Mouse (Mus musculus): ENCODE measurements at regions not wholly inside any gene's neighbourhood (a gene's known extent, or its start where the extent isn't known, plus 50 kb on each side); places are given as distances from the start of the nearest gene placed in this dataset.

DNA sequence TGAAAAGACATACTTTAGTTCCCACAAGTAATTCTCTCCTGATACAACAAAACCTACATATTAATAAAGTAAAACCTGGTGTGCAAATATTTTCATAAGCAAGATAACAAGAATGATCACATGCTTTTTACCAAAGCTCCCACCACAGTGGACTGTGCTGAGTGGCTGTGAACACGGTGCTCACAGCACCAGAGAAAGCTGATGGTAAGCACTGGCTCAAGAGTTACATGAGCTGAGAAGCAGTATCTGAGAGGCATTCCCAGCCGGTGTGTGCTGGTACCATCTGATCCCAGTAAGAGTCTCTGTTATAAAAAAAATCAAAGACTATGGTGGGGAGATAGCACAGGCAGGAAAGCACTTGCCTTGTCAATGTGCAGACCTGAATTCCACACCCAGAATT, 443.5 kb upstream of the Nrp1 start:
- ATAC-seq = no peak

DNA sequence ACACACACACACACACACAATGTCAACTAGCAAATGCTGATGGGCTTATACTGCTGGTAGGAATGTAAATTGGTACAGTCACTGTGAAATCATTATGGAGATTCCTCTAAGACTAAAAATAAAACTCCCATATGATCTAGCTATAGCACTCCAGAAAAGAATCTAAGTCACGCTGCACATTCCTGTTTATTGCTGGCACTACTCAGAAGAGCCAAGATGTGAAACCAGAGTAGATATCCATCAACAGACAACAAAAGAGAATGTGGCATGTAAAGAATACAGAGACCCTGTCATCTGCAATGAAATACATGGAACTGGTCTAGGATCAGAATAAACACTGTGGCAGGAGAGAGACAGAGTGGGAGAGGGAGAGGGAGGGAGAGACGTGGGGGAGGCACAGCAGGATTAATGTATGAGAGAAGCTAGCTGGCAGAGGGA, 442.8 kb upstream of the Nrp1 start:
- no peak for ATAC-seq

DNA sequence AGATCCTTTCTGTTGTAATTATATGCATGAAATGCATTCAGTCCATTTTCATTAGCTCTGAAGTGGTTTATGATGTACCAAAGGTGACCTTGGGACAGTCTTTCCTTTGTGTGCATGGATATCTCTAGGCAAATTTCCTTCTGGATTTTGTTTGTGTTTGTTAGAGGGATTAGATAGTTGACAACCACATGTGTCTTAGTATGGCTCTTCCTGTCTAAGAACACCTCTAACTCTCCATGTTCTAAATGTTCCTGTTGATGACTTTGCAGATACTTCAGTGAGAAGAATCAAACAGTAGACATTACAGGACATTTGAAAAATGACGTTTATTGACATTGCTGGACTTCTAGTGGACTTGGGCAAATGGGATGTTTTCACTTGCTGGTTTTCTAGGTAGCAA, 436.5 kb upstream of the Nrp1 start:
- no peak for ATAC-seq

DNA sequence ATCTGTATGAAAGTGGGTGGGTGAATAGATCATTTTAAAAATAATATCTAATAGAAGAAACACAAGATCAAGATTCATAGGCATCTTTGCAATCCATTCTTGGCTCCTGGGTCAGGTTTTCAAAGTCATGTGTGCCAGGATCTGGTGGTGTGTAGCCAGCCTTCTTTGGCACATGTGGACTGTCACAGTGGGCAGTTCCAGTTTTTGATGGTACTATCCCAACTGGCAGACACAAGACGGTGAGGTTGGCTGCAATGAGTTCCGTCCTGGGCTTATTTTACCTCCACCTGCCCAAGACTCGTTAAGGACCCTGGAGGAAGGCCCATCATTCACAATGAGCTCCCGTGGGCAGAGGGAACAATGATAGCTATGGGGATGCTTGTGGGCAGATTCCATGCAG, 435.1 kb upstream of the Nrp1 start:
- no peak for ATAC-seq

DNA sequence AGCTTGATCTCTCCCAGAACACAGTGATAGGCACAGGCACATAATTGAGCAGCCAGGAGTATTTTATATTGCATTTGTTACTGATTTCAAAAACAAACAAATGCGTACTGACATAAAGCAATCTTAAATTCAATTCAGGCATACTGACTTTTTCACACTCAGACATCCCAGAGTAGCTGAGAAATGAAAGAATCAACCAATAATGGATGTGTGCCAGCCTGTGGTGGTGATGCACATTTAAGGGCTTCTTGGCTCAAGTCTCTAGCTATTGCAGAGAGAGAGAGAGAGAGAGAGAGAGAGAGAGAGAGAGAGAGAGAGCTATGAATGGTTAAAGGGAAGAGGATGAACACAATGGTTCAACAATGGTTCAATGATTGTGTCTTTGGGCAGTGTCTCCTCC, 426.1 kb upstream of the Nrp1 start:
- no peak for ATAC-seq

DNA sequence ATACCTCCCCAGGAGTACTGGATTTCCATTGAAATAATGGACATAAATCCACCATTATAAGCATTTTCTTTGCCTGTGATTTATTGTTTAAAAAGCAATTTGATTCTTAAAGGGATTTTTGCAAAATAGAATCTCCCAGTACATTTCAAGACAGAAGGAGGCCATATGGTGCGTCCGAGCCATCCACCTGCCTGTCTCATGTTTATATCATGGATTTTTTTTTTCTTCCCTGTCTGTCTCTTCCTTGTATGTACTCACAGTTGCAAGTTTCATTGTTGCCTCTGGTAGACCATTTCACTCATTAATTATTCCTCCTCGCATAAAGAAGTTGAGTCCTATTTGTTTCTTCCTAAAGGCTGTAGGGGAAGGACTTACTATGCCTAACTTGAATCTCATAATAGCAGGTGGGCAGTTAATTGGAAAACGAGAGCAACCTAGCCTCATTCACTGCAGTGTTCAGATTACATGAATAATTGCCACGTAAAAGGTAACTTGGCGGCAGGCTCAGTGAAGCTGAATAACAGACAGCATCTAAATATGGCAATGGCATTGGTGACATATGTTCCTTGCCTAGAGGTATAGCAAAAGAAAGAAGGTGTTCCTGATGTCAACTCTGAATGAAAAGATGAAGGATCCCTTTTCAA, 421.5 kb upstream of the Nrp1 start:
- ATAC-seq = no peak

DNA sequence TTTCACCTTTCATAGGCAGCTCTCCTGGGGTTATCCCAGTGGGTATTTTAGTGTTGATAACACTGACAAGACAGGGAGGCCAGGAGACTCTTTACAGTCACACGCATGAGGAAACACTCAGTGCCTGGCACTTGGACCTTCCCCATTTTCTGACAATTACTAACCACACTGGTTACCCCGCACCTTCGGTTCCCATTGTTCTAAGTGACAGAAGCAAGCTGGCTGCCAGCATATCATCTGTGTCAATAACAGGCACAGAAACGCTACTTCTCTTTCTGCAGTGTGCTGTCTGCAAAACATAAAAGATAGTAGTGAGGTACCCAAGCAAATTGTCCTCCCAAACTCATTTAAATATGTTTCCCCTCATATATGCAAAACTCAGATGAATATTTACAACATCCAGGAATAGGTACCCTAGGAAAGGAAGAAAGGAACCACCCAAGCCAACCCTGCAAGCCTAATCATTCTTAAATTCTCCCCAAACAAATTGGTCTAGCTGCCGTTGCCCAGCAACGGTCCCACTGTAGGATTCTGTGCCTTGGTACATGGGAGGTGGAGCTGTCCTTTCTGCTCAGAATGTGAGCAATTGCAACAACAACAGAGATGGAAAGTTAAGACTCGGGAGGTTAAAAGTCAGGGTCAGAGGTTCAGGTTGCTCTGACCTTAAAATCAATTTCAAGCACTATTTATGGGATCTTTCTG, 419.0 kb upstream of the Nrp1 start:
- ATAC-seq = no peak

DNA sequence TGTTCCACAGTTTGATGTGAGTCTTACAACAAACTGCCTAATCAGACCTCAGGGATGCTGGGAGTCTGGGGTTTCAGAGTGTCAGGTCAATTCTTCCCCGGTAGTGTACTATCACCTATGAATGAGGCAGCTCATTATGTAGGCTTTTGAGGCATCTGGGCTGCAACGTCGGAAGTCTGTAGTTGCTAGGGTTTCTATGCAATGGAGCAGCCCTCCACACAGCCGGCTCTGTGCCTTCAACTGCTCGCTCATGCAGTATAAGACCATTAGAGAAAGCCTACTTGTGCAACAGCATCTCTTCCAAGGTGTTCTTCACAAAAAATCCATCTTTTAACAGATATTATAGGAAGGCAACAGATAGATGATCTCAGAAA, 418.4 kb upstream of the Nrp1 start:
- no peak for ATAC-seq

DNA sequence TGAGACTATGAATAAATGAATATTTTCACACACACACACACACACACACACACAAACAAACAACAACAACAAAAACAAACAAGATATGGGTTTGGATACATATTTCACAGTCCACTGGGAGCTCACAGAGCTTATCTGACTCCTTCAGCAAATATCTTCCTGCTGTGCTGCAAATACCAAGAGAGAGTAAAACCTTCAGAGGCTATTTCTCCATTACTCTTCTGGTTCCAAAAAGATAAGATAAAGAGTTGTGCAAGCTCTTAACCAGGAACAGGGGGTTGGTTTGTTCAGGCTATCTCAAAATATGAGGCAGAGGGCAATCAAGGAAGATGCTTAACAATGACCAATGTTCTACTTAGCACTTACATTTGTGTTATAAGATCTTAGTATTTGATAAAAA, 416.1 kb upstream of the Nrp1 start:
- no peak for ATAC-seq

DNA sequence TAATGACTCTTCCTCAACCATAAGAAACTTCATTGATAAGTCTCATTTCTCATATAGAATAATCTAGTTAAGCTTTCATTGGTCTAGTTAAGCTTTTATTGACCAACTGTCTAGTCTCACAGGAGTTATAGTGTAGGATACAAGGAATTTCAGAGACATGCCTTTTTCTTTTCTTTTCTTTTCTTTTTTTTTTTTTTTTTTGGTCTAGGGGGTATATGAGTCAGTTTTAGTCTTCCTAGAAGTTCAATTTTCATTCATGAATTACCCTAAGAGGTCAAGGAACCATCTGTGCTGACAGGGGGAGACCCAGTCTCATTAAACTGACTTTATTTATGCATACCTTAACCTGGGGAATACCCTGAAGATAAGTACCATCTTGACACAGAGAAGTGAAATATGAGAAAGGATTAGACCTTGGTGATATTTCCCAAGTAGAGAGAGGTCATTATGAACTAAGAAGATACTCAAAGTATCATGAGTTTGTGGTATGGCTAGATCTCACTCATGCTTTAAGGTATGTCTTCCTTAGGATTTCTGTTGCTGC, 413.4 kb upstream of the Nrp1 start:
- peak; percentile 73 for ATAC-seq

DNA sequence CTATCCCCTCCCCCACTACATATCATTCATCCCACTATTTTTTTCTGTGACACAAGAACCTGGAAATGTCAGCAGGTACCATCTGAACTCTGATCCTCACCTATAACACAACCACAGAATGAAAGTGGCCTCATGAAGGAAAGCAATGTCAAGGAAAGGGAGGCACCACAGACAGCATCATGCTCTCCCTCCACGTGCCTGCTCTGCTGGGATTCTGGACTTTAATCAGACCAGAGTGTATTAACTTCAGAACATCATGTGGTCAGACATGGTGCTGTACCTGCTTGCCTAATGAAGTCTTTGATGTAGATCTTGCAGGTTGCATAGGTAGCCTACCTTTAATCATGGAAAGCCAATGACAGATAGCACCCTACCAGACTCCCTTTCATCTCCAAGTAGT, 400.8 kb upstream of the Nrp1 start:
- ATAC-seq = no peak

DNA sequence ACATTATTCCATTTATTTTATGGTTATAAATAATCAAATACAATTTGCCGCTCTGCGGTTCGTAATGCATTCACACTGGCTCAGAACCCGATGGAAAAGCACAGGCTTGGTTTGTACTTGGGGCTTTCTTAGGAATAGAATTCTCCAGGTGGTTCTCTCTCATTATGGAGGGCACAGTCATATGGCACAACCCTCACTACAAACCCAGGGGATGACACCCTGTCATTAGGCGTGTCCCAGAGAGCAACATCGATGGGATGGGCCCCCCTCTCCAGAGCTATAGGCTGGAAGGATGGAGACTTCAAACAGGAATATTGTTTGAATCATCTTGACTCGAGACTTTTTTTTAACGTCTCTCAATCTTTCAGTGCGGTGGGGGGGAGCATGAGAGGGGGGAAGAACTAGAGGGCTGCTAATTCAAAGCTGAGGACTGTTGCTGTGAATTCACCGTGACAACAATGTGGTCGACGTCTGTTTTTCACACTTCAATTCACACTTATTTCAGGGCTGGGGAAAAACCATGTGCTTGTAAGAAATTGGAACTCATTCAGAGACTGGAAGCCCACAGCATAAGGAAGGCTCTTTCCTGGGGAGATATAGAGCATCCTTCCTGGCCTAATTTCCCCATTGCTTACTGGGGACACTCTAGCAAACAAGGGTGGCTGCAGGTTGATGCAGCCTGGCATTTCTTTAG, 399.9 kb upstream of the Nrp1 start:
- no peak for ATAC-seq

DNA sequence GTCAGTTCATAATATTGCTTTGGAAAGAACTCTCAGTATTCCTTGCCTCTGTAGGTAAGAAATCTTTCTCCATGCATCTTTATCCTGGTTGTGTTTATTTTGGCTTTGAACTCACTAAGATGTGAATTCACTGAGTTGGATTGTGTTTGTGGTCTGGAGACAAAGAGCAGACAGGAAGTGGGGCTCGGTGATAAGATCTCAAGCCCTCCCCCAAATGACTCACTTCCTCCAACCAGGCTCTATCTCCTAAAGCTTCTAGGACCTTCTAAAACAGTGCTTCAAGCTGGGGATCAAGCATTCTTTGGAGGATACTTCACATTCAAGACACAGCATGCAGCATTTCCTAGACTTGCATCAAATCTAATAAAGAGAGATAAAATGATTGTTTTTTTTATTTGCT, 395.5 kb upstream of the Nrp1 start:
- ATAC-seq = peak; percentile 84

DNA sequence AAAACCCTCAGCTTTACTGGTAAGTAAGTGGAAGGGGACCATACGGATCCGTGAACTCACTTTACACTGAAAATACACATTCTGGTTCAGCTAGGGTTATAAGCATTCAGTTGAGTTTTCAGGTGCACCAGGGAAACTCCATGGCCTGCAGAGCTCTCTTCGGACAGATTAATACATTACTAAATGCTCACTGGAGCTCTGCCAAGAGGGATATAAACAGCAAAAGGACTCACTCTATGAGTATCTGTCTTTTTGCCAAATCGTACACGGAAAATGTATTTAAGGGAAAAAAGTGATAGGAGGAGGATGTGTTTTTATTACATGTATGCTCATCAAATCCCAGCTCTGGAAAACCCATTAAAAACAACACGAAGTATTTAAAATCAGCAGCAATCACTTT, 394.8 kb upstream of the Nrp1 start:
- no peak for ATAC-seq

DNA sequence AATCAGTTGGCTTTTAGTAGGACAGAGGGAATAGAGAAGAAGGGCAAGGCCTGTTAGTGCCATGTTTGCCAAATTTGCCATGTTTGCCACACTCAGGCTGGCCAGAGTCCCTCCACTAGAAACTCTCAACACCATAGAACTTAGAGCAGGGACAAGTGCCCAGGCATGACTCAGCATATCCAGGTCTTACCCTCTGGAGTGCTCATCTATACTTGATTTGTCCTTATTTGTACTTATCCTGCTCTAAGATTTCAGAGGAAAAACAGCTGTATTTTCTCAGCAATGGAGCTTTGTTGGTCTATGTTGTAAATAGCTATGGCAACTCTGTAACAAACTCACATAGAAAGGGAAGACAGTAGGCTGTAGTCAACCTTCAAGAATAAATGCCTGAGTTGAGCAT, 393.6 kb upstream of the Nrp1 start:
- no peak for ATAC-seq

DNA sequence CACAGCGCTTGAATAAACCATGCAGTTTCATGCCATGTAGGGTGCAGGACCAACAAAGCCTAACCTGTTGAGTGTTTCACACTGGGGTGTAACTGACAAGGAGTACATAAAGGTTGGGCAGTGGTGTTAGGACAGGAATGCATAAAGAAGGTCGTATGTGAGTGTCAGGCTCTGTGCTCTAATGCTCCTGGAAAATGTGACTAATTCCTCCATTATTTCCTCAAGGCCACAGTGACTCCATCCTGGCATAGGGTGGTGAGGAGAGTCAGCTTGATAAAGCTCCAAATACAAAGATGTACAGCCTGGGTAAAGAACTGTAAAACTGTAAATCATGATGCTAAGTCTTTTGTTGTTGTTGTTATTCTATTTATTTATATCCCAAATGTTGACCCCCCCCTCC, 393.1 kb upstream of the Nrp1 start:
- ATAC-seq = no peak

DNA sequence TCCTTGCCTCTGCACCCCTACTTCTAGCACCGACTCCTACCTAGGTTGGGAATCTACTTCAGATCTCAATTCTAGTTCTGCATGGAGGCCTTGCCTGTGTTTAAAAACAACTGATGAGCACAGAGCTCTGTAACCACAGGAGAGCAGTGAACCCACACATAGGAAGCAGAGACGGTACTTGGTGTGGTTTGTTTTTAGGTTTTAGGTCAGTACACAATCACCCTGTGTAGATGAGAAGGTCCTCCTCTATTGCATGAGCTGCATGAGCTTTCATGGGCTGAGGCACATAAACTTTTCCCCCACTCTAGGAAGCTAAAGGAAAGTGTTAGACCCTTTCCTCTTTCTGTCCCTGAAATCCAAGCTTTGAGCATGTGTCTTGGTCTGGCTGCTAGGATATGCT, 390.4 kb upstream of the Nrp1 start:
- peak; percentile 47 for ATAC-seq

DNA sequence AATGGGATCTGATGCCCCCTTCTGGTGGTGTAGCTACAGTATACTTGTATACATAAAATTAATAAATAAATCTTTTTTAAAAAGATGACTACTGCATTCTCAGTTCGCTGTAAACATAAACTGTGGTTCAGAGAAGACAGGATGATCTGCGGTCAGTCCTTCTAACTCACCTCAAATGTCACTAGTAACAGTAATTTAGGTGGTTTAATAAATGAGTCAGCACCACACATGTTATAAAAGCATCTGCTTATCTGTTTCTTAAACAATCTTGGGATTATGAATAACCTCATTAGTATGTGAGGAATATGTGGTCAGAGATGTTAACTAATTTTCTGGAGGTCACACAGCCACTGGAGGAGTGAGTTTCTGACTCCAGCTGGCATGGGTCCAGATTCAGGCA, 385.2 kb upstream of the Nrp1 start:
- ATAC-seq = peak; percentile 75

DNA sequence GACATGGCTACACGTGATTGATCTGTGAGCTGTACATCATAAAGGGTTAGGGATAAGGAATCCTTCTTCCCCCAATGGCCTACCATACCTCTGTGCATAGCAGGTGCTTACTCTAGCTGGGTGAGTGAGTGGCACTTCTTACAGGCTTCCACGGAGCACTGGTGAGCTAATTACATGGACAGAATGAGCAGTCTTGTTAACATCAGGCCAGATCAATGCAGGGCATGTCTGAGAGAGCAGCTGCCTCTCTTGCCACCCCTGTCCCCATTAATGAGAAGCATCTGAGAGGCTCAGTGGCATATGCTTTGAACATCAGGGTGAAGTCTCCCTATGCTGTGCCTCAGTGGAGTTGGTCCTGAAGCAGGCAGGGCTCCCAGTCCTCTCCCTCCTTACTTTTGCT, 380.7 kb upstream of the Nrp1 start:
- no peak for ATAC-seq

DNA sequence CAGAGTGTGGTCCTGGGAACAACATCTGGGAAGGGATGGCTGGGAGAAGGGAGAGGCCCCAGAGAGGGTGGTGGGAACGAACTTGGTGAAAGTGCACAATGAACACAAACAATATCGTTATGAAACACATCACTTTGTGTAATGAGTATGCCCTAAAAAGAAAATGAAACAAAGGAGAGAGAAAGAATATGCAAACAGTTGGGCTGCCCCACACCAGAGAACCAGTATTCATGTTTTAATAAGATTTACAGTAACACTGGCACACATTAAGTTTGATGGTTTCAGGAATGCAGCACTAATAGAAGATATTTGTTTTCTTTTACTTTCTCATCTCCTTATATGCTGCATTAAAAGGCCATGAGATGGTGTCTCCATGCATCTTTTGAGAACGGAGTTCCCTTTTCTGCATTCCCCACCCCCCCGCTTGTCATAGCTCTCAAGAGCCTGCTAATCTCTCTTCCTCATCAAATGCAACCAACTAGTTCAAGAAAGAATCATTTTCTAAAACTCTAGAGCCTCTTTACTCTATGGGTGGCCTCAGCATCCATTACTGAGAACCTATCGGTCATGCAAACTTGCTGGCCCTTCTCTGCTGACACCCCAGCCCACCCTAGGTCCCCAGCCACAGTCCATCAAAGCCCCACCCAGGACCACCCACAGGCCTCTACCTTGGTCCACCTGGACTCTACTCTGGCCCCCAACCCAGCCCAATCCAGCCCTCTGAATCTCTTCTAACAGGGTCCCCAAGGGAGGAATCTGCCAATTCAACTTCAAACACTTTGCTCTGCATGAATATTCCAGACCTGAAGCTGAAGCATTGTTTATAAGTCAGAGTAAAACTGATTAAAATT, 379.0 kb upstream of the Nrp1 start:
- peak; percentile 73 for ATAC-seq

DNA sequence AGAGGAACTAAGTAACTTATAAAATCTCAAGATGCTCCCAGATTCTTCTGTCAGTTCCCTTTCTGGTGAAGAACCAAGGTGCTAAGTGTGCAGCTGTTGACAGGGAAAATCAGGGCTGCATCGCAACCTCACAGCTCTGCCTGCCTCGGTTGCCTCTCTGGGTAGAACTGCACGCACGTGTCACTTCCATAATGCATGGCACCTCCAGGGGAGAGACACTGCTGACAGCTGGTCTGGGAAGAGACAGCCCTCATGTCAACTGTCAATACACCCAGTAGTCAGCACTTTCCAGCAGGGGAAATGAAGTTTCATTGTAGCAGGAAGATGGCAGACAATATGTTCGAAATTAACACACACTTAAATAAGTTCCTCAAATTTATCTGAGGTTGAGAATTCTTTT, 376.2 kb upstream of the Nrp1 start:
- ATAC-seq = no peak

DNA sequence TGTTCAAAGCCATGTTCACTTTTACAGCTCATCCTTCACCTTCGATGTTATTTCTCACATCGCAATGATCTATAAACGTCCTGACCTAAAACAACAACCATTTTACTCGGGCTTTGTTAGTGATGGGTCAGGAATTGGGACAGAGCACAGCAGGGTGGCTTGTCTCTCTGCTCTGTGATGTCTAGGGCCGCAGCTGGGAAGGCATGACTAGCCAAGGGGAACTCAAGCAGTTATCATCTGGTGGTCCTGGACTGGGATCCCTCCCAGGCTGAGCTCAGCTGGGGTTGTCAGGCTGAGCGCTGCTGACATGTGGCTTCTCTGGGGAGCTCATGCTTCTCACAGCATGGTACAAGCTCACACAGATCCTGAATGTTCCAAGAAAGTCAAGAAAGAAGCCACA, 372.8 kb upstream of the Nrp1 start:
- no peak for ATAC-seq

DNA sequence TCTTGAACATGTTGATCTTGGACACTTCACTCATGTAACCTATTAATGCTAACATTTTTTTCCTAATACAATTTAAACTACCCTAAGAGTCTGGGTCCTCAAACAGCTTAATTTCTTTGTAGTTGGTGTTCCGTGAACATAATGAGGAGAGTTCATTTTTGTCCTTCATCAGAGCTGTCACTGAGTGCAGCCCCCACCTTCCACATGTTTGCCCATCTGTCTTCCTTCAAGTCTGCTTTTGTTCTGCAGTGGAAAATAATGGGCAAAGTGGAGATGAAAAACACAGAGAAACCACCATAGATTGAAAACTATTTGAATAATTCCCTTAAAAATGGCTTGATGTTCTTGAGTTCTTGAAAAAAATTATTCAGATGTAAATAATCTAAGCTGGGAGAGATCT, 369.5 kb upstream of the Nrp1 start:
- ATAC-seq = no peak
